In genomic region chr9:32291618-32292017, GRCm38 (mm10) we compare ENCODE assay signal across 18 mouse cellular contexts. TPM values are rescaled to one million over a fixed set of nuclear protein-coding genes. Genes with fewer than 3 reads are reported as not detected.
DNase-seq lines count a peak whose midpoint lies in the region; ATAC-seq lines count a peak whose summit lies in the region.
"Had no signal": no experiment of that assay in that cellular context is flagged by ENCODE, and none has a peak within 500 bp of the region (broad histone marks: within the 10 kb centered on the region; RNA-seq: fewer than 3 reads in every experiment).

No protein-coding gene starts in this region.

- no peaks in the 10 kb centered on the region for H3K9me3 ChIP-seq in kidney, embryonic 15.5 days (replicated peaks)
- H3K9me3 ChIP-seq: lung, embryonic 15.5 days had no signal

- H3K9ac ChIP-seq in kidney, embryonic 15.5 days, result no peak overlapping the region
- H3K9ac ChIP-seq: hindbrain, embryonic 14.5 days; lung, embryonic 15.5 days had no signal

- peak; percentile 6 for DNase-seq in embryo, embryonic 10 days (ENCODE audit: low spot score)
- DNase-seq in embryo, embryonic 11 days, result no peak
- peak; percentile 13 to 50 for DNase-seq in kidney, postnatal 4 days
- DNase-seq in right cerebral cortex, postnatal 36 days (ENCODE audit: low spot score in 2 of 2), result no peak
- no peak for DNase-seq in adrenal gland, adult 18-20 months (ENCODE audit: low spot score in 2 of 2)
- no peak for DNase-seq in retina, postnatal 1 day
- DNase-seq: adrenal gland, adult 8-10 months; cerebellum, adult 9-11 months; heart, postnatal 10 days; thymus, adult 2 months had no signal

- 0 out of 2 replicates have a peak, but pooled peaks have one; percentile 15 for ATAC-seq in common myeloid progenitor, adult 5-6 weeks (replicated peaks; ENCODE audit: low read depth, poor library complexity, severe bottlenecking)
- ATAC-seq in kidney, embryonic 15.5 days (replicated peaks; ENCODE audit: low FRiP score), result peak; percentile 68
- ATAC-seq: forebrain, embryonic 16.5 days had no signal

- WGBS in kidney, embryonic 15.5 days, result 38% methylated on average over 7 of the region's 7 CpGs

- H3K4me2 ChIP-seq in kidney, embryonic 15.5 days, result 0 out of 2 replicates have a peak overlapping the region, but pooled peaks have one; percentile 25
- H3K4me2 ChIP-seq: heart, embryonic 11.5 days; hindbrain, embryonic 14.5 days; lung, embryonic 15.5 days; midbrain, embryonic 11.5 days had no signal

- no peak overlapping the region for H3K27ac ChIP-seq in kidney, embryonic 15.5 days
- H3K27ac ChIP-seq: lung, embryonic 15.5 days; macrophage had no signal

- H3K4me3 ChIP-seq in kidney, embryonic 15.5 days (replicated peaks), result no peak overlapping the region
- H3K4me3 ChIP-seq: lung, embryonic 15.5 days had no signal

- H3K27me3 ChIP-seq in kidney, embryonic 15.5 days, result no peaks in the 10 kb centered on the region
- H3K27me3 ChIP-seq: lung, embryonic 15.5 days had no signal

- peaks cover 18% of the 10 kb centered on the region for H3K4me1 ChIP-seq in kidney, embryonic 15.5 days

- H3K36me3 ChIP-seq in kidney, embryonic 15.5 days, result no peaks in the 10 kb centered on the region
- H3K36me3 ChIP-seq: lung, embryonic 15.5 days had no signal

RNA-seq across cellular contexts. Expression of gene Kcnj5, which starts 52.5 kb away (rescaled TPM):
- total RNA-seq in common myeloid progenitor, adult 5-6 weeks (2017), result 4.2 and 5.3 TPM in 2 replicates
- polyA plus RNA-seq in kidney, embryonic 15.5 days (2015; fragmentation: Nextera tagmentation; extraction: Ambion mirVana), result 1.7 and 1.8 TPM in 2 replicates
- total RNA-seq in adrenal gland, adult 18-20 months (2021), result under 1 TPM; 0.29 to 0.43 TPM

Comparison
In these comparisons a context has a peak if more than half of its experiments do, and no peak if none do; other contexts are left out.
1. DNase-seq: peak in embryo, embryonic 10 days (single experiment) and kidney, postnatal 4 days (2 of 2); none in embryo, embryonic 11 days (single experiment), right cerebral cortex, postnatal 36 days (0 of 2), adrenal gland, adult 18-20 months (0 of 2) and retina, postnatal 1 day (single experiment).